Mouse (Mus musculus) liver, embryonic 14.5 days (tissue): ENCODE measurements around the gene Ibtk. TPM values are rescaled to one million over a fixed set of nuclear protein-coding genes. Genes with fewer than 3 reads are reported as not detected.

Experiments used
- ATAC-seq: fragments of 200-750 bp; cut with Nextera tagmentation; 2 replicates; pipeline ENCODE4 v1.8.0; 2017; ENCODE audit warnings: moderate number of reproducible peaks, mild to moderate bottlenecking, moderate library complexity; ENCODE audit not compliant: insufficient read depth
- DNase-seq, 3 experiments: peaks; one replicate each; pipeline ENCODE4 v3.0.0-alpha.2; 2012 to 2013; ENCODE audit warnings: low read depth in 3 of 3, low spot score in 3 of 3
- H3K27ac ChIP-seq: fragments of 300-500 bp; sonication (generic); 2 replicates; pipeline ENCODE4 v1.5.1; 2014; ENCODE audit warnings: moderate library complexity, mild to moderate bottlenecking, control low read depth, inconsistent platforms
- H3K27me3 ChIP-seq: fragments of 300-500 bp; sonication (generic); 2 replicates; pipeline ENCODE4 v1.6.1; 2014; ENCODE audit warnings: mild to moderate bottlenecking, low read length, moderate library complexity; ENCODE audit not compliant: control insufficient read depth, insufficient read depth
- H3K36me3 ChIP-seq: fragments of 300-500 bp; sonication (generic); replicated peaks from 2 replicates; pipeline ENCODE4 v1.6.1; 2014; ENCODE audit warnings: low read depth; ENCODE audit not compliant: control insufficient read depth, insufficient read depth
- H3K4me1 ChIP-seq, 2 experiments: fragments of 200-500 bp in 1 of 2; fragments of 300-500 bp in 1 of 2; sonication (generic) in 1 of 2; replicated peaks; 2 replicates each; pipeline ENCODE4 v1.6.1; 2012 to 2014; ENCODE audit warnings: antibody characterized with exemption in 1 of 2, inconsistent platforms in 1 of 2, low read length in 1 of 2; ENCODE audit not compliant: control insufficient read depth in 2 of 2, insufficient read depth in 2 of 2
- H3K4me2 ChIP-seq: fragments of 300-500 bp; sonication (generic); 2 replicates; pipeline ENCODE4 v1.6.1; 2014; ENCODE audit warnings: low read depth, mild to moderate bottlenecking, control low read depth, moderate library complexity
- H3K4me3 ChIP-seq, 2 experiments: fragments of 200-500 bp in 1 of 2; fragments of 300-500 bp in 1 of 2; sonication (generic) in 1 of 2; 2 replicates each; pipeline ENCODE4 v1.5.1; 2012 to 2014; ENCODE audit warnings: low read depth in 2 of 2, low read length in 2 of 2, mild to moderate bottlenecking in 2 of 2, control low read depth in 1 of 2, inconsistent platforms in 1 of 2, moderate library complexity in 1 of 2; ENCODE audit not compliant: insufficient read depth in 1 of 2
- H3K9ac ChIP-seq: fragments of 300-500 bp; sonication (generic); replicated peaks from 2 replicates; pipeline ENCODE4 v1.6.1; 2014; ENCODE audit warnings: mild to moderate bottlenecking, control low read depth, moderate library complexity
- H3K9me3 ChIP-seq: fragments of 300-500 bp; sonication (generic); 2 replicates; pipeline ENCODE4 v1.6.1; 2016; ENCODE audit warnings: low read length, mixed read lengths; ENCODE audit not compliant: control insufficient read depth
- CTCF ChIP-seq: IDR thresholded peaks from 2 replicates; pipeline ENCODE4 v1.5.1; 2016; ENCODE audit warnings: antibody characterized with exemption, low read depth, control low read depth
- EP300 ChIP-seq: IDR thresholded peaks from 2 replicates; pipeline ENCODE4 v1.6.1; 2016; ENCODE audit warnings: antibody characterized with exemption, low read depth
- WGBS: fragments of 180-500 bp; shearing (Covaris S2); extraction: QIAGEN DNeasy Blood & Tissue Kit; methylation state at CpG from one replicate; pipeline ENCODE4 v1.1.7; 2014; ENCODE audit not compliant: insufficient replicate concordance; 5-methylcytosine and 5-hydroxymethylcytosine counted together
- polyA plus RNA-seq, 2 experiments: library from polyadenylated mRNA; depleted of rRNA in 1 of 2; stranded (reverse) in 1 of 2; unstranded in 1 of 2; fragments of >200 nt; fragmentation: Nextera tagmentation in 1 of 2; extraction: Ambion mirVana in 1 of 2; gene quantifications; 2 replicates each; pipeline versions ENCODE4 v1.2.1 to v1.2.3; 2012 to 2014

Ibtk gene
- polyA plus RNA-seq, 2 experiments: 9.7 to 24.7 TPM

DNA sequence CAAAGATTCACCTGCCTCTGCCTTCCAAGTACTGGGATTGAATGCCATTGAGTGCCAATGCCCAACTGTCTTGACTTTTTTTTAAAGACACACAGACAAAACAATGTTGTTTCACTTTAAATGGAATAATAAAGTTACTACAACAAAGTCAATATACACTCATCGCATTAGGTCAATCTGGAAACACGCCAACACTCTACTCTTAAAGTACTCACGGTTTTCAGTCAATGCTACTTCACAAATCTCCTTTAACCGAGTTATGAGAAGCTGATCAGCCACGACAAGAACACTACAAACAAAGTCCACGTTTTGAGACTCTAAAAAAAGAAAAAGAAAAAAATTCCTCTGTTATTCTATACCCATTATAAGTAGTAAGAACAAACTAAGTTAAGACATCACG lies 31.8 kb downstream of the Ibtk start:
- H3K4me3 ChIP-seq: no peak overlapping the region
- peaks cover 76% of the 10 kb centered on the region for H3K36me3 ChIP-seq
- H3K9ac ChIP-seq: no peak overlapping the region
- no peaks in the 10 kb centered on the region for H3K9me3 ChIP-seq
- DNase-seq (no peak), ATAC-seq (no peak)
- H3K4me1 ChIP-seq: no peaks in the 10 kb centered on the region
- H3K27ac ChIP-seq: no peak overlapping the region
- WGBS: 82% methylated on average over 7 of the region's 7 CpGs
- no peak for TF ChIP-seq CTCF
- no peak for TF ChIP-seq EP300
- H3K27me3 ChIP-seq: no peaks in the 10 kb centered on the region
- no peak overlapping the region for H3K4me2 ChIP-seq

DNA sequence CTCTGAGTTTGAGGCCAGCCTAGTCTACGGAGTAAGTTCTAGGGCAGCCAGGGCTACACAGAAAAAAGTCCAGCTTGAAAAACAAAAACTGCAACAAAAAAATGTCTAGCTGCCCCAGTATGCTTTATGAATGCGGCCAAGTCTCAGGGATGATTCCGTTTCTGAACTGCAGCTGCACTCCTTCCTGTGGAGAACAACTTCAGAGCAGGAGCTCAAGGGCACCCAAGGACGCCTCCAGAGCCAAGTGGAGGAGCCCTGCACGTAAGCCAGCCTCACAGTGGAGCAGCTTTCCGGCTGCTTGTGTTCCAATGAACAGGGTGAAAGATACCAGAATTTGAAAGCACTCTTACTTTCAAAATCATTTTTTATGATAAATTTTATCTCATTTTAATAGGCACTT lies 41.8 kb downstream of the Ibtk start:
- Histone ChIP-seq H3K27ac (no peak overlapping the region), H3K9ac (no peak overlapping the region), H3K27me3 (no peaks in the 10 kb centered on the region), H3K4me1 (no peaks in the 10 kb centered on the region), H3K4me2 (no peak overlapping the region), H3K4me3 (no peak overlapping the region), H3K36me3 (peaks cover 76% of the 10 kb centered on the region), H3K9me3 (no peaks in the 10 kb centered on the region)
- TF ChIP-seq EP300 (no peak), CTCF (no peak)
- DNase-seq: no peak
- ATAC-seq: no peak
- 89% methylated on average over 6 of the region's 6 CpGs for WGBS

DNA sequence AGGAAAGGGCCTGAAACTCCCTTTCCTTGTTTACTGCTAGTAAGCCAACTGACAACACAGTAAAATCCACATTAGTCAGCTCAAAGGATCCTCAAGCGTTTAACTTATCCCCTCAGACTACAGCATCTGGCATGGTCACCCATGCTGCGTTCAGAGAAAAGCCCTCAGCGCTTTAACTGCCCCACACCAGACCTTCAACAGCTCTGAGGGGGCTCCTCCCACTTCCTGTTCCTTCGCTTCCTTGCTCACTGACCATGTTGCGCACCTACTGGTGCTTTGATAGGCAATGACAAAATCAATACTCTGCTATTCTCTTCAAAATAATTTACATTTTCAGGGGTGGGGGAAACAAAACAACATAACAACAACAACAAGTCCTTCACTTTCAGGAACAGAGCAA lies 47.2 kb downstream of the Ibtk start:
- Histone ChIP-seq H3K4me3 (no peak overlapping the region), H3K9me3 (no peaks in the 10 kb centered on the region), H3K36me3 (peaks cover 53% of the 10 kb centered on the region), H3K4me2 (no peak overlapping the region), H3K9ac (no peak overlapping the region), H3K27ac (no peak overlapping the region), H3K4me1 (no peaks in the 10 kb centered on the region), H3K27me3 (no peaks in the 10 kb centered on the region)
- 77% methylated on average over 5 of the region's 5 CpGs for WGBS
- no peak for ATAC-seq
- no peak for DNase-seq
- TF ChIP-seq CTCF (no peak), EP300 (no peak)

DNA sequence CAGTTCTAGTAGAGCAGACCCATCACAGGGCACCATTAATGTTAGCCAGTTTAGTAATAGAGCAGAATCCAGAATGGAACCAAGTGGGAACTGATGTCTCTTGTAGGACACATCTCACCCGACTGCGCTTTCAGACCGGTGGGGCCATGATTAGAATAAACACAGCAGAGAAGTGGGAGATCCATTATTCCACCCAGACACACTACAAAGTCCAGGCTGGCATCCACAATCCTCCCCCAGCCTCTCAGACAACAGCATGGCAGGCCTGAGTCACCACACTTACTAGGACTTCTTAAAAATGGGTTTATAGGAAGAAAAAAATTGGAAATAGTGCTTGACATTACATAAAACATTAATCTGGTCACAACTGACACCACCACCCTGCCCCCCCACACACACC lies 53.5 kb downstream of the Ibtk start:
- no peak overlapping the region for H3K4me3 ChIP-seq
- 92% methylated on average over 3 of the region's 3 CpGs for WGBS
- no peak overlapping the region for H3K27ac ChIP-seq
- H3K9ac ChIP-seq: no peak overlapping the region
- H3K9me3 ChIP-seq: no peaks in the 10 kb centered on the region
- peaks cover 23% of the 10 kb centered on the region for H3K36me3 ChIP-seq
- no peaks in the 10 kb centered on the region for H3K4me1 ChIP-seq
- TF ChIP-seq EP300 (no peak), CTCF (no peak)
- no peak overlapping the region for H3K4me2 ChIP-seq
- ATAC-seq (no peak), DNase-seq (no peak)
- H3K27me3 ChIP-seq: no peaks in the 10 kb centered on the region

DNA sequence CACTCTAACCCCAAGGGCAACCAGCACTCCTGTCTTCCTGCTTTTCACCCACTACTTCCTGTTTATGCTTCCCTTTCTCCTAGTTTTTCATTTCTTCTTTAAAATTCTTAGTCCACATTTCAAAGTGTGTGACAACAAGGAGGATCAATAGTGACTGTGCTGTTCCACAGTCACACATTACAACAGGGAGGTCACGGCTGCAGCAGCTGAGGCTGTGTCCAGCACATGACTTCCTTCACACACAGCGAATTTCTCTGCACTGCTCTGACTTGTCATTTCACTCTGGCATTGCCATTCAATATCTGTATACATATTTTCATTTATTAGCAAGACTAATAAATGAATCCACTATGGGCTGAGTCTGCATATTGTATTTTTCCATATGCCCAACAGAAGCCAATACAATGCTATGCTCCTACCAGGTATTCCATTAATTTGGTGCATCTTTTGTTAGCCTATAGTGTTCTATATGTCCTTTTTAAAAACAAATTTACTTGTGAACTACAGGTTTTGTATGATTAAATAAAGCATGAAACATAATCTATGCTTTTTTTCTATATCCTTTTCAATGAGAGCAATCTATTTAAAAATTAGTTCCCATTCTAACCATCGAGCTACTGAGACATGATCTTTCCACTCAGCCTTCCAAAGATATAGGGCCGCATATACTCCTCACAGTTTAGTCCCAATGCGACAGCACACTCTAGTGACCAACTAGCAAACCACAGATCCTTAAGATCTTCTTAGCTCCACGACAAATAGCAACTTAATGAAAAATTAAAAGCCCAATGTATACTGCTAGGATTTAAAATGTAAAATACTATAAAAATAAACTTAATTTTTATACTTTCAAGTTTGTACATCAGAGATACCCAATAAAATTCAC lies 55.7 kb downstream of the Ibtk start:
- H3K27me3 ChIP-seq: no peaks in the 10 kb centered on the region
- no peak overlapping the region for H3K9ac ChIP-seq
- peak; percentile 11; the same call in 1 of the 2 replicates for TF ChIP-seq CTCF
- no peak for TF ChIP-seq EP300
- no peak overlapping the region for H3K27ac ChIP-seq
- DNase-seq (no peak), ATAC-seq (no peak)
- H3K36me3 ChIP-seq: peaks cover 38% of the 10 kb centered on the region
- H3K4me1 ChIP-seq: no peaks in the 10 kb centered on the region
- WGBS: 58% methylated on average over 6 of the region's 6 CpGs
- no peaks in the 10 kb centered on the region for H3K9me3 ChIP-seq
- no peak overlapping the region for H3K4me3 ChIP-seq
- no peak overlapping the region for H3K4me2 ChIP-seq
